Mouse (Mus musculus) adrenal gland, adult 2 months (tissue): Measurements from ENCODE around the gene Necap2. TPM values are rescaled to one million over a fixed set of nuclear protein-coding genes. Genes with fewer than 3 reads are reported as not detected.
A peak's percentile ranks its signal among the peaks of the same experiment; 100 is the strongest.

Source experiments
- DNase-seq: peaks from one replicate; pipeline ENCODE4 v3.0.0; 2021
- polyA plus RNA-seq: library from polyadenylated mRNA; depleted of rRNA; stranded (reverse); fragments of >200 nt; gene quantifications from 2 replicates; pipeline ENCODE4 v1.2.3, GENCODE M21; 2012; rRNA removed
- total RNA-seq, 2 experiments: library from RNA; stranded (reverse); gene quantifications; 2 replicates each; pipeline ENCODE4 v1.2.3; 2021

Necap2 gene
- total and polyA plus RNA-seq, 3 experiments: 54.8 to 65.3 (median 55.8) TPM

GRCm38 (mm10) chr4:141033606-141034549, 44.3 kb downstream of the Necap2 start:
- peak; percentile 64 for DNase-seq

GRCm38 (mm10) chr4:141031733-141032132, 46.4 kb downstream of the Necap2 start:
- peak; percentile 88 for DNase-seq

- no peak for DNase-seq
Observed at GRCm38 (mm10) chr4:141030541-141031206, 47.5 kb downstream of the Necap2 start.

GRCm38 (mm10) chr4:141024992-141025391, 53.2 kb downstream of the Necap2 start:
- DNase-seq: no peak

- DNase-seq: no peak
Observed at GRCm38 (mm10) chr4:141024052-141024451, 54.1 kb downstream of the Necap2 start.

GRCm38 (mm10) chr4:141021614-141021929, 56.6 kb downstream of the Necap2 start:
- no peak for DNase-seq

GRCm38 (mm10) chr4:141020811-141021613, 57.1 kb downstream of the Necap2 start:
- no peak for DNase-seq

GRCm38 (mm10) chr4:141020220-141020619, 57.9 kb downstream of the Necap2 start:
- no peak for DNase-seq

GRCm38 (mm10) chr4:141017657-141018436, 60.3 kb downstream of the Necap2 start:
- DNase-seq: no peak

Other genes starting within 250 kb of the Necap2 start
- not detected for gene Padi1, start 232.6 kb downstream of the Necap2 start, total RNA-seq
- not detected in 2 replicates for gene Padi1, start 232.6 kb downstream of the Necap2 start, polyA plus RNA-seq
- gene Padi2, start 172.0 kb downstream of the Necap2 start, total RNA-seq: 10 to 100 TPM in 1 of 2 experiments, 1 to 10 TPM in 1; 1.7 to 13.8 TPM
- 7.7 and 10.5 TPM in 2 replicates for gene Padi2, start 172.0 kb downstream of the Necap2 start, polyA plus RNA-seq
- gene Sdhb, start 117.2 kb downstream of the Necap2 start, total RNA-seq: 100 to 1,000 TPM; 462 to 500 TPM
- gene Sdhb, start 117.2 kb downstream of the Necap2 start, polyA plus RNA-seq: 334 and 363 TPM in 2 replicates
- gene Atp13a2, start 91.5 kb downstream of the Necap2 start, total RNA-seq: 10 to 100 TPM; 31.8 to 37.1 TPM
- gene Atp13a2, start 91.5 kb downstream of the Necap2 start, polyA plus RNA-seq: 183 and 226 TPM in 2 replicates
- gene Mfap2, start 67.9 kb downstream of the Necap2 start, total RNA-seq: 10 to 100 TPM in 1 of 2 experiments, 1 to 10 TPM in 1; 5.7 to 11.1 TPM
- gene Mfap2, start 67.9 kb downstream of the Necap2 start, polyA plus RNA-seq: 37.8 and 42.4 TPM in 2 replicates
- 1 to 10 TPM; 5.6 to 7.4 TPM for gene Crocc, start 17.8 kb downstream of the Necap2 start, total RNA-seq
- 7.1 and 10.5 TPM in 2 replicates for gene Crocc, start 17.8 kb downstream of the Necap2 start, polyA plus RNA-seq
- not detected for gene Spata21, start 10.0 kb upstream of the Necap2 start, total RNA-seq
- gene Spata21, start 10.0 kb upstream of the Necap2 start, polyA plus RNA-seq: not detected in 2 replicates
- gene Szrd1, start 61.4 kb upstream of the Necap2 start, total RNA-seq: 100 to 1,000 TPM; 130 to 135 TPM
- gene Szrd1, start 61.4 kb upstream of the Necap2 start, polyA plus RNA-seq: 65.0 and 75.7 TPM in 2 replicates
- 10 to 100 TPM; 19.9 to 22.2 TPM for gene Fbxo42, start 69.6 kb upstream of the Necap2 start, total RNA-seq
- 11.3 and 11.4 TPM in 2 replicates for gene Fbxo42, start 69.6 kb upstream of the Necap2 start, polyA plus RNA-seq
- 1 to 10 TPM in 1 of 2 experiments, under 1 TPM in 1; 0.86 to 1.1 TPM for gene Rsg1, start 135.6 kb upstream of the Necap2 start, total RNA-seq
- gene Rsg1, start 135.6 kb upstream of the Necap2 start, polyA plus RNA-seq: 1.7 and 2.3 TPM in 2 replicates
- 10 to 100 TPM; 50.9 to 65.1 TPM for gene Arhgef19, start 161.1 kb upstream of the Necap2 start, total RNA-seq
- 58.3 and 75.8 TPM in 2 replicates for gene Arhgef19, start 161.1 kb upstream of the Necap2 start, polyA plus RNA-seq
- 10 to 100 TPM; 11.7 to 19.4 TPM for gene Epha2, start 222.9 kb upstream of the Necap2 start, total RNA-seq
- 18.0 and 24.1 TPM in 2 replicates for gene Epha2, start 222.9 kb upstream of the Necap2 start, polyA plus RNA-seq